Mouse (Mus musculus): ENCODE measurements at regions not wholly inside any gene's neighbourhood (a gene's known extent, or its start where the extent isn't known, plus 50 kb on each side); places are given as distances from the start of the nearest gene placed in this dataset.

- no peak for TF ChIP-seq CTCF (IDR thresholded peaks at IDR 0.05; ENCODE audit: insufficient read depth, low read length)
- TF ChIP-seq POLR2A (IDR thresholded peaks at IDR 0.05; ENCODE audit: borderline replicate concordance, extremely low read depth, low read depth, low read length), result no peak
Measured at GRCm38 (mm10) chr2:75412735-75413134, 246.3 kb upstream of the Hnrnpa3 start.
